Mouse (Mus musculus) neutrophil, adult 5-6 weeks (primary cell): ENCODE data around the gene Zfp54. TPM values are rescaled to one million over a fixed set of nuclear protein-coding genes. Genes with fewer than 3 reads are reported as not detected.

Experiments
- total RNA-seq: library from RNA; stranded (forward); fragments of 200-1000 nt; gene quantifications from 2 replicates; pipeline ENCODE4 v1.2.3, GENCODE M21; 2017

Gene Zfp54
- total RNA-seq, 1 experiment from 2014 or later: 5.6 TPM

Other genes with a start within 250 kb of the Zfp54 start
- gene Vmn1r234, start 197.1 kb upstream of the Zfp54 start, total RNA-seq: not detected in 2 replicates
- not detected in 2 replicates for gene Vmn1r235, start 166.8 kb upstream of the Zfp54 start, total RNA-seq
- gene Vmn1r236, start 140.3 kb upstream of the Zfp54 start, total RNA-seq: 0.12 and 0.37 TPM in 2 replicates
- gene Vmn1r237, start 111.4 kb upstream of the Zfp54 start, total RNA-seq: not detected in 2 replicates
- gene Zfp677, start 39.5 kb upstream of the Zfp54 start, total RNA-seq: 13.8 and 16.5 TPM in 2 replicates
- 19.9 and 22.0 TPM in 2 replicates for gene Zfp51, start 27.1 kb downstream of the Zfp54 start, total RNA-seq
- gene Zfp53, start 65.8 kb downstream of the Zfp54 start, total RNA-seq: 38.8 and 40.4 TPM in 2 replicates
- 26.4 and 31.0 TPM in 2 replicates for gene Zfp52, start 112.3 kb downstream of the Zfp54 start, total RNA-seq
- 4.3 and 4.9 TPM in 2 replicates for gene Zfp948, start 143.8 kb downstream of the Zfp54 start, total RNA-seq
- gene Zfp983, start 227.4 kb downstream of the Zfp54 start, total RNA-seq: 6.8 and 9.2 TPM in 2 replicates